Mouse (Mus musculus): ENCODE results near the gene Tnxb.

- peak; percentile 25; the same call in 1 of the 2 replicates for TF ChIP-seq POLR2A (IDR thresholded peaks at IDR 0.05; ENCODE audit: control insufficient read depth, low read depth, low read length)
- no peak for TF ChIP-seq CTCF (IDR thresholded peaks at IDR 0.05; ENCODE audit: control insufficient read depth, insufficient read depth, insufficient replicate concordance, low read depth, low read length)
Observed at GRCm38 (mm10) chr17:34646906-34647787, 23.2 kb upstream of the Tnxb start, which contains the start of gene Atf6b.

All from testis, adult 2 months (tissue).